Mouse (Mus musculus) monocyte, adult 5-6 weeks (primary cell): ENCODE data around the gene Cadps2. TPM values are rescaled to one million over a fixed set of nuclear protein-coding genes. Genes with fewer than 3 reads are reported as not detected.

ENCODE experiments used
- ATAC-seq: fragments of 153-309, 156-312 bp; replicated peaks from 2 replicates; pipeline ENCODE4 v1.8.0; 2017; ENCODE audit warnings: mild to moderate bottlenecking; ENCODE audit not compliant: low TSS enrichment, insufficient number of reproducible peaks, severe bottlenecking, poor library complexity, low FRiP score
- total RNA-seq: library from RNA; stranded (forward); fragments of 200-1000, 200-491, 200-594 nt; gene quantifications from 3 replicates; pipeline ENCODE4 v1.2.3, GENCODE M21; 2017

Gene Cadps2
- total RNA-seq, 1 experiment from 2014 or later = not detected

- no peak for ATAC-seq
Measured at GRCm38 (mm10) chr6:23410256-23411049, 428.8 kb downstream of the Cadps2 start.

DNA sequence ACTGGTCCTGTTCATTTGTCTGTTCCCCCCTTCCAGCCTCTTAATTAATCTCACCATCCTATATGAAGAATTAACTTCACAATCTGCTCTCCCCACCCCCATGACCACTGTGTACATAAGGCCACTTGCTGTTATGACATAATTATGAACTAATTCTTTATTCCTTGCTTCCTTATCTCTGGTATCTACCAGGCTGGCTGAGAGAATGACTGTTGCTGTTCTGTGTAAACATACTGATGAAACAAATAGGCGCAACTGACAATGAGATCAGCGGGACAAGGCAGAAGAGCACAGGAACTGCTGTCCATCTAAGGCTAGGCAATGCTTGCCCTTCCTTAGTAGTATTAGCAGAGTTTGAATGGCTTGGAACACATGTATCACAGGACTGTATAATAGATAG lies 445.1 kb downstream of the Cadps2 start:
- no peak for ATAC-seq

GRCm38 (mm10) chr6:23392711-23393110 lies 446.5 kb downstream of the Cadps2 start:
- ATAC-seq = no peak

DNA sequence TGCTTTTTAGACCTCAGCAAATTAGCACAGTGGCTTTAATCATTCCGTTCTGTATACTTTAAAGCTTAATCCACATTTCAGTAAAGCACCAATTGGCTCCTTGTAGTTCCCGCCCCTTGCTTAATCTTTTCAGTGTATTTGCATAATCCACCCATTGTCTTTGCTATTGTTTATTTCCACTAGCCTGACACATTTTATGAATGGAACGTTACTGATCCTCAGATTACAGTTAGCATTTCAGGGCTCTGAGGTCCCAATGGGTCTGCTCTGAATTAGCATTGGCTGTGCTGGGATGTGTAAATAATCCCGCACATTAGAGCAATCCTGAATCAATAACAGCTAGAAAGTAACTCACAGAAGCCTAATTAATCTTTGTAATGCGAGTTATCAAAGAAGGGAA lies 452.5 kb downstream of the Cadps2 start:
- ATAC-seq = no peak

DNA sequence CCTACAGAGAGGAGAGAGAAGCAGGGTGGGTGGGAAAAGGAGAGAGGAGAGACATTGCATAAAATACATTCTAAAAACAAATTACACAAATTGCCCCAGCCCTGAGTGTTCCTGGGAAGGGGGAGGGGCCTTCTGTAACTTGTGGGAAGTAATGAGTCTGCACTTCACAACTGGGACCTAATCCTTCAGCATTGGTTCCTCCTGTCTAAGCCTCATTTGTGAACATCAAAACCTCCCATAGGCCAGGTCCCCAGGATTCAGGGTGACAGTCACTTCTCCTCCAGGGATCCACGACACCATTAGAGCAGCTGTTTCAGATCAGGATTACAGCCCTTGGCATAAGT lies 456.2 kb downstream of the Cadps2 start:
- no peak for ATAC-seq

GRCm38 (mm10) chr6:23382283-23383003 lies 456.8 kb downstream of the Cadps2 start:
- no peak for ATAC-seq

- ATAC-seq = no peak
Measured at GRCm38 (mm10) chr6:23376327-23376726, 462.9 kb downstream of the Cadps2 start.

DNA sequence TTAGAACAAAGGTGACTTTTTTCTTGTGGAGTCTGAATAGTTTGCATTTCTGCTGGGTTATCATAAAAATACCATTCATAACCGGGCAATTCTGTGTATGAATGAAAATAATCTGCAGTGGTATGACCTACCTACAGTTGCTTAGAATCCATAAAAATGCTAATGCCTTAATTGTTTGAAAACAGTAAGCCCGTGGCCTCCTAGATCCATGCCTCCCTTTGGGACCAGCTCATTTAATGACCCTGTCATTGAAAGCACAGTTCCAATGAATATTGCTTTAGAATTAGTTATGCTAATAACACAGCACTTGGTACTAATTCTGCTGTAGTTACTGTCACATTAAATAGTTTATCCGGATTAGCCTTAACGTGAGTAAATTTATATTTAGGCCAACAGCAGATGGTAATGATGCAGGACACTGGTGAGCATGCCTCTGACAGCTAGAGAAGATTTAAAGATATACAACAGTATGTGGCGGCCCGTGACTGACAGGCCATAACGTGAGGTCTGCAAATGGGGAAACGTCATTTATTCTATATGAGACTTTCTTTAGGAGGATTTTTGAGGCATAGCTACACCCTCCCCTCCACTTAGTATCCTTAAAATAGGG lies 477.3 kb downstream of the Cadps2 start:
- no peak for ATAC-seq

DNA sequence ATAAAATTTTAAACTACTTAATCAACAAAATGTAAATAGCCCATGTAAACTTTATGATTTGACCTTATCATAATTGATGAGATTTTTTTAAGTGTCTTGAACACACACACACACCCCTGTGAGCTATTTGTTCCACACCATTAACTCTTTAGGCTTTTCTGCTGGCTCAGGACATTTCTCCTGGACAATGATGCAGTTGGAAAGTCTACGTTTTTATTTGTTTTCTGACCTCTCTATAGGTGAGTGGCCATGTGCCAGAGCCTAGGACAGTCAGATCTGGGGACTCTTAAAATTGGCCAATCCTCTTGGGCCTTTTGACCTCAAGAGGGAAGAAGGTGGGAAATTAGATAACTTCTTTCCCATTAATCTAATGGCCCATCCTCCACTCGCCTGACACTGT lies 478.6 kb downstream of the Cadps2 start:
- ATAC-seq = no peak

- no peak for ATAC-seq
Measured at GRCm38 (mm10) chr6:23356141-23356540, 483.1 kb downstream of the Cadps2 start.

DNA sequence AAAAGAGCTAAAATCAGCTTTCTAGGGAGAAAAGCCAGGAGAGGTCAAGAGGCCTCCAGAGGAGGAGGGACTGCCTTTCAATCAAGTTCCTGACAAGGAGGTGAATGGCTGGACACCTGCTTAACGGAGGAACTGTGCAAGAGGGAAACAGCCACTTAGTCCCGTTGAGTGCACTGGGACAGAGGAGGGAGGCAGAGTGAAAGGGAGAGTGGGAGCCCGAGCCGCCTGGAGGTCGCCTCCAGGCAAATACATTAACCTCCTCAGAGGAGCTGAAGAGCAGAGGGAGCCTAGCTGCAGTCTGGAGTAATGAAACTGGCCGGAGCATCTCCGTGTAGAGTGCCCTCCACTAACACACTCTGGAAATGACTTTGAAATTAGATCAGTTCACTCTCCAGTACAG lies 485.7 kb downstream of the Cadps2 start:
- ATAC-seq = no peak

GRCm38 (mm10) chr6:23337411-23338063 lies 501.7 kb downstream of the Cadps2 start:
- ATAC-seq = no peak

DNA sequence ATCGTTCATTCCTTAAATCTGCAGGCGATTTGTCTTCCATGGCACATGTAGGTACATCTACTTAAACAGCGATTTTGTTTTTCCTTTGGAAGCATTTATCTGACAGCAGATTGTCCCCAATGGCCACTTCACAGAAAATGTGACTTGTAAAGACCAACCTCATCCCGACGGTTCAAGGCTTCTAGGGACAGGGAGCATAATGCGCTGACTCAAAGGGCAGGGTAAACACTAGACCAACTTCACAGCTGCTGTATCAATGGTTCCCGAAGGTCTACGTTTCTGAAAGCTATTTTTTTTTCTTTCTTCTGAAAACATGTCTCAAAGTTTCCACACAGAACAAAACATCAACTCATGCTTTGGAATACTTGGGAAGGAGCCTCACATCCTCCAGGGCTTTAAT lies 524.3 kb downstream of the Cadps2 start:
- no peak for ATAC-seq

DNA sequence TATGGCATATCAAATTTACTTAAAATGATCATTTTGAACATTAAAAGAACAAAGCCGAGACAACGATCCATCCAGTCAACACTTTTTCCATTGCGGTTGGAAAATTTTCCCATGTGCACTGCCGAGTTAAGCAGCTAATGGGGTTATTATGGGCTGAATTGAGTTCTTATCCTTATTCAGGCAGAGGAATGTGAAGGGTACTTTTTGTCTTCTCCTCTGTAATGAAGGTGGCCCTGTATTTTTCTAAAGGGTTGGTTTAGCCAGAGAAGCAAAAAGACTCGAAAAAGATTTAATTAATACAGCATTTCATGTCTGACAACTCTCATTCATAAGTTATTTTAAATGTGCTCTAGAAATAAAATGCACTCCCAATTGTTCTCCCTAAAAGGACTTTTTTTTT lies 524.9 kb downstream of the Cadps2 start:
- ATAC-seq = no peak

GRCm38 (mm10) chr6:23306046-23306445 lies 533.2 kb downstream of the Cadps2 start:
- no peak for ATAC-seq

GRCm38 (mm10) chr6:23298596-23298995 lies 540.6 kb downstream of the Cadps2 start:
- ATAC-seq = no peak

GRCm38 (mm10) chr6:23294685-23295084 lies 544.5 kb downstream of the Cadps2 start:
- no peak for ATAC-seq

DNA sequence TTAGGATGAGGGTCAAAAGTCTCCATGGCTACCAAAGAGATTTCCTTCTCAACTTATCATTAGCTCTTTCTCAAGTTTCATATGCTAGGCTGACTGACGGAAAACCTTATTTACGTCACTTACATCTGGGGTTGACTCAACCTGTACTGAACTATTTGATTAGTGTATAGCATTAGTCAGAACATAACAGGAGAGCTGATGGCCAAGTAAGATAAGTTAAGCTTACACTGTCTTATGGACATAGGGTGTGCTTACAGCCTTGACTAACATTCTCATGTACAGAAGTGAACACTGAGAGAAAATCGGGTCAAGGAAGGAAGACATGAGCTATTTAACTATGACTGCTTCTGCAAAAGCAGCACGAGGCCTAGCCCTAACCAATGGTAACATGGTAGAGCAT lies 550.5 kb downstream of the Cadps2 start:
- ATAC-seq = no peak

- ATAC-seq = no peak
Measured at GRCm38 (mm10) chr6:23281514-23281820, 557.8 kb downstream of the Cadps2 start.
